Mouse (Mus musculus): ENCODE results near the gene Mta1.

- TF ChIP-seq CTCF (IDR thresholded peaks at IDR 0.05; ENCODE audit: low read depth) (no peak), EP300 (optimal IDR thresholded peaks at IDR 0.05) (no peak)
Measured at GRCm38 (mm10) chr12:113099470-113100237, 1.6 kb downstream of the Mta1 start.

Measured in stomach, postnatal 0 days (tissue).